Mouse (Mus musculus): ENCODE results near the gene Zbtb8a.
"Not testable (repeated sequence)": the region's sequence is repeated elsewhere in the genome, so short reads cannot be mapped to it uniquely, and the experiment has no call there.

The Zbtb8a gene

DNA sequence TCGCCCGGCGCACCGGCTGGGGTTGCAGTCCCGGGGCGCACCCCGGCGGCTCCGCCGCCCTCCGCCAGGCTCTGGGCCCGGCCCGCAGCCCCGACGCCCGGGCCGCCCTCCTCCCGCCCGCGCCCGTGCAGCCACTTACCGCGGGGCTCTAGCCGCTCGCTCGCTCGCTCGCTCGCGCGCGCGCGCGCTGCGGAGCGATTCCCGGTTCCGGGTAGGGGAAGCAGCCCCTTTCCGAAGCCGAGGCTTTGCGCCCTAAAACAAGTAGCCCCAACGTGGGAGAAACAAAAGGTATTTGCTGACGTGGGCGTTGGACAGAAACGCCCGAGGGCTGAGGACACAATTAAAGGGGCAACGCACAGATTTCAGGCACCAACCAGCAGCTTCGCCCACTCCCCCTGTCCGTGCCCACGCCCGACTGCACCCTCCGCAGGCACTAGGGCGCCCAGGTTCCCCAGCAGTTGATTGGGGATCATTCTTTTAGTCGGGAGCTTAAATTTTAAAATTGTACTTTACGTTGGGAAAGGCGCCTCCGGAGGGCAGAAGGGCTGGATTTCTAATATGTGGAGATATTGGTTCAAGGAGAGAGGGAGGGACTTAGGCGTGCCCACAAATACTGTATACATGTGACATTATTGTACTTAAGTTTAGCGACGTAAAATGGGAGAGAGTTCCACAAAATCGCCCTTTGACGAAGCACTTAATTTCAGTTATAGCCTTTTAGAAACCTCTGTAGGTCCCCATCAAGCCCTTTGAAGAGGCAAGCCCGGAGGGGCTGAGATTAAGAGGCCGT, at the start of gene Zbtb8a:
Gene Zbtb8a (minus strand): TSS at position 516 of the 790 bp plus-strand sequence.
- DNase-seq: peak; percentile 60

DNA sequence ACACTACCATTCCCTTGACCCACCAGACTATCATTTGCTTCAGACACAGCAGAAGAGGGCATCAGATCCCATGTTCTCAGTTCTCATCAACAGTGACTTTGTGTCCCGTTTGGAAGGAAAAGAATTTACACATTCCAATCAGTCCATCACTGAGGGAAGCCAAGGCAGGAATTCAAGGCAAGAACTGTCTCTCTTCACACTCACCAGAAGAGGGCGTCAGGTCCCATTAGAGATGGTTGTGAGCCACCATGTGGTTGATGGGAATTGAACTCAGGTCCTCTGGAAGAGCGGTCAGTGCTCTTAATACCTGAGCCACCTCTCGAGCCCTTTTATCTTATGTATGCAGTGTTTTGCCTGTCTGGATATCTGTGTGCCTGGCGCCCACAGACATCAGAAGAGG, 40.4 kb upstream of the Zbtb8a start:
- no peak for DNase-seq

DNA sequence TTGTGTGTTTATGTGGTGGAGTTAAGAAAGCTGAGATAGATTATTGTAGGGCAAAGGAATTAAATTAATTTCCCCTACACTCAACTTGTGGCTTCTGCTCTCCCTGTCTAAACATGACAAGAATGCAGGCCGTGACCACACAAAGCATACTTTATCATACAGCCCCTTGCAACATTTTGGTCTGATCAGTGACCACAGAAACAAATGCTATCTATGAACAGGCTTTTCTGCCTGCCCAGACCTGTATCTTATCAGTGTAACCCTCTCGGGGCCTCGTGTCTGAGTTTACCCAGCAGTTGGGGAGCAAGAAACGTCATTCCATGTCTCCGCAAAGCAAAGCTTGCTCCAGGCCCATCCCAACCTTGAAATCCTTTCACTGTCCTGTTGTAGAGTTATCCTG, 38.6 kb upstream of the Zbtb8a start:
- no peak for DNase-seq

DNA sequence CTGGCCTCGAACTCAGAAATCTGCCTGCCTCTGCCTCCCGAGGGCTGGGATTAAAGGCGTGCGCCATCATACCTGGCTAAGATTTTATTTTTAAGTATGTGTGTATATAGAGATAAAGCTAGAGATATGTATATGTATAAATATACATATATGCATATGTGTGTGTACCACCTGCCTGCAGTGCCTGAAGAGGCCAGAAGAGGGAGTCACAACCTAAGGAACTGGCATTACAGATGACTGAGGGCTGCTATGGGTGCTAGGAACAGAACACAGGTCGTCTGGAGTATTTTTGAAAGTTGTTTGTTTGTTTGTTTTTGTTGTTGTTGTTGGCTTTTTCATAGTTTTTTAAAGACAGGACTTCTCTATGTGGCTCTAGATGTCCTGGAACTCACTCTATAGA, 38.0 kb upstream of the Zbtb8a start:
- no peak for DNase-seq

DNA sequence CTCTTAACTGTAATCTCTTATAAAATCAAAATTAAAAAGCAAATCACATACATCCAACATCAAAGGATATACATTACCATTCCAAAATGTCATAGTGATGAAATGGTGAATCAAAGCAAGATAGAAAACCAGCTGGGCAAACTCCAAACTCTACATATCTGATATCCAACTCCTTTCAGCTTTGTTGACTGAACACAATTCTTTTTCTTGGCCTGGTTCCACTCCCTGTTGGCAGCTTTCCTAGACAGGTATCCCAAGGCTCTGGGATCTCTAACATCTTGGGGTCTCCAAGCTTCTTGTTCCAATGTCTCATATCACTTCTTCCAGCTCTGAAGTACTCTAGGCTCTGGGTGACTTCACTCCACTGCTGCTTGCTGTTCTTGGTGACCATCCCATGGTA, 33.1 kb upstream of the Zbtb8a start:
- no peak for DNase-seq

DNA sequence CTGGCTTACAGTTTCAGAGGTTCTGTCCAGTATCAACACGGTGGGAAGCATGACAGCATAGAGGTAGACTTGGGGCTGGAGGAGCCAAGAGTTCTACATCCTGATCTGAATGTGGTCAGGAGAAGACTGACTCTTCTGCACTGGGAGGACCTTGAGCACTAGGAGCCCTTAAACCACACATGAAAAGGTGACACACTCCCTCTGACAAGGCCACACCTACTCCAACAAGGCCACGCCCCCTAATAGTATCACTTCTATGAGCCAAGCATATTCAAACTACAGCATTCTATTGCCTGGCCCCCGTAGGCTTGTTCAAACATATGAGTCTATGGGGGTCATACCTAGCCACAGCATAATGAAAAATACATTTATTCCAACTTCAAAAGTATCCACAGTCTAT, 32.6 kb upstream of the Zbtb8a start:
- not testable (repeated sequence) for DNase-seq

DNA sequence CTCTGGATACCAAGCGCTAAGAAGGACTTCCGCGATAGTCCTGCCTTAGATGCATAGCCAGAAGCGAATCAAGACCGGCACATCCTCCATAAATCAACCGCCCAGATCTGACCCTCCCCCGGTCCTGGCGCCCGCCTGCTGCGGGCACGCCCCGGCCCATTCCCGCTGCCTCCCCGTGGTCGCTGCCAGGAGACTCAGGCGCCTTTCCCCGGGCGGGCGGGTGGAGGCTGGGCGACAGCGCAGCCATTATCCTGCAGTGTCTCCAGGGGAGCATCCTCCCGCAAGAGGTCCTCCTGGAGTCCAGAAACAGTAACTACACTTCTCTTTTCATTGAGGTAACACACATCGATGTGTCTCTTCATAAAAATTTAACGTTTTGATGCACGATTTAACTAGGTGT, 28.5 kb upstream of the Zbtb8a start:
- DNase-seq: peak; percentile 28

DNA sequence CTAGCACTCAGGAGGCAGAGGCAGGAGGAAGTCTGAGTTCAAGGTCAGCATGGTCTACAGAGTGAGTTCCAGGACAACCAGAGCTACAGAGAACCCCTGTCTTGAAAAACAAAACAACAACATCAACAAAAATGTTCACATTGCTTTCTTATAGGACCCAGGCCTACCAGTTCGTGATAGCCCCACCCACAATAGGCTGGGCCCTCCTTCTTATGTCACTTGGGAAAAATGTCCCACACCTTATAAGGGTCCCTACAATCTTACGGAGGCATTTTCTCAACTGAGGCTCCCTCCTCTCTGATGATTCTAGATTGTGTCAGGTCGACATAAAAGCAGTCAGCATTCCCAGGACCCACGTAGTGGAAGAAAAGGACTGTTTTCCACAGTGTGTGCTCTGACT, 21.9 kb upstream of the Zbtb8a start:
- DNase-seq: no peak

DNA sequence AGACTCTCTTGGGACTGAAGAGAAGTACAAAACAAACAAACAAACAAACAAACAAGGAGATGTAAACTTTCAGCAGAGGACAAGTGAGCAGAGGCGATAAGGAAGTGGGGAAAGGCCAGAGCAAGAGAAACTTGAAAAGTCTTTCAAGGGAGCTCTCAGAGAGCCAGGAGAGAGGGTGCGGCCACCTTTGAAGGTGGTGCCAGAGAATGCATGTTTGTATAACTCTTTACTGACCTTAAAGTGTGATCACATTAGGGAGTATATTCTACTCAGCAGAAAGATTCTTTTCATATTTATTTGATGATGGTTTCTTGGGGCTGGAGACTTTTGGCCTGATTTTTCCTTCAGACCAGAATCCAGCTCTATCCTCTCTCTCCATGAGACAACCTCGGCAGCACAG, 19.0 kb upstream of the Zbtb8a start:
- no peak for DNase-seq

DNA sequence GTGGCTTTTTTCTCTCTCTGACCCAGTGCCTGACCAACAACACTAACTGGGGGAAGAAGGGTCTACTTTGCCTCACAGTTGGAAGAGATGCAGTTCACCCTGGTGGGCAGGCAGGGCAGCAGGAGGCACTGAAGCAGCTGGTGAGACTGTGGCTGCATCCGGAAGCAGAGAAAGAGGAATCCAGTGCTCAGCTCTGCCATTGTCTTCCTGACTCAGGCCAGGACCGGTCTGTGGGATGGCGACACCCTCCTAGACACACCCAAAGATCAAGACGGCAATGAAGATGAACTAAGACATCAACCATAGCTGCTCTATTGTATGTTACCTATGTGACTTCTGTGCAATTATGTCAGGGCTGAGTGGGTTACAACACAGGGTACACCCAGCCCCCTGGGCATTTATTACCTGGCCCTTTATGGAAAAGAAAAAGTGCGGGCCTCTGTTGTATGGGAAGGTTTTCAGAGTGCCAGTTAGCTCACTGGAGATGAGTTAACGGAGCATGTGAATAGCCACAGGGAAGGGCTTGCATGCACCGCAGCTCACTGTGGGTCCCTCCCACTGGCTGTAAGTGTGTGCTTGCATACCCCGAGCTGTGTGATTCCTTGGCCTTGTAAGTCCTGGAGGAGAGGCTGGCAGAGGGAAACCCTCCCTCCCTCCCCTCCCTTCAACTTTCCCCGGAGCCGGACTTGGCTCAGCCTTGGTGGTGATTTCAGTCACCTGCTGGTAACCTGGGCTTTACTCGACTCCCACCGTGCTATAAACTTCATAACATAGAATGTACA, 16.4 kb upstream of the Zbtb8a start:
- no peak for DNase-seq

DNA sequence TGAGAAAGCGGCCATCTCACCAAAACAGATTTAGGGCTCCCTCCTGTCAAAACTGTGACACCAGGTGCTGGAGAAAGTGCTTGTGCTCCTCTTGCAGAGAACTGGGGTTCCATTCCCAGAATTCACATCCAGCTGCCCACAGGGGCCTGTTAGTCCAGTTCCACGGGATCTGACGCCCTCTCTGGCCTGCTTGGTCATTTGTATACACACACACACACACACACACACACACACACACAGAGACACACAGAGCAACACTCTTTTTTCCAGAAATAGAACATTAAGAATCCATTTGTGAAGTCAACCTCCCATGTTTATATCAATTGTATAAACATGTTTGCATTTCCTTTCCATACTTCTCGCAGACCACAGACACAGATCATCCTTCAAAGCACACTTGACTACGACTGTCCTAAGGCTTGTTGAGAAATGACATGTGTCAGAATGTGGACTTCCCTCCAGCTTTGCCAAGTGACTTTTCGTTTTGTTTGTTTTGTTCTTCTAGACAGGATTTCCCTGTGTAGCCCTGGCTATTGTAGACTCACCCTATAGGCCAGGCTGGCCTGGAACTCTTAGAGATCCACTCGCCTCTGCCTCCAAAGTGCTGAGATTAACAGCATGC, 13.1 kb upstream of the Zbtb8a start:
- DNase-seq: no peak

DNA sequence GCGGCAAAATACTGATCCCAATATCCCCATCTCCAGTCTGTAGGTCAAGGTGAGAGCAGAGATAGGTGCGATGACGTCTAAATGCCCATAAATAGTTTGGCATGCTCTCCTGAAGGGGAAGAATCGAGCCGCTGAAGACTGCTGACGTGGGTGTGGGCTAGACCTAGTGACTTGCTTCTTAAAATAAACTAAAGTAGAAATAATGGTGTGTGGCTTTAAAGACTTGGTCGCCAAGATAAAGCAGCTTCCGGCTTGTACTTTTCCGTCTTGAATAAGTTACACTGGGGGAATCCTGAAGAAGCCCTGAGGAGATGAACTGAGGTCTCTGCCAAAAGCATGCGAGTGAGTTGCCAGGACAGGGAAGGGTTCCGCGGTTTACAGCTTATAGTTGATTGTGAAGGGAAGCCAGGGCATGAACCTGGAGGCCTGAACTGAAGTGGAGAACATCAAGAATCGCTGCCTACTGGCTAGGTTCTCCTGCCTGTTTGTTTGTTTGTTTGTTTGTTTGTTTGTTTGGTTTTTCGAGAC, 12.4 kb upstream of the Zbtb8a start:
- no peak for DNase-seq

DNA sequence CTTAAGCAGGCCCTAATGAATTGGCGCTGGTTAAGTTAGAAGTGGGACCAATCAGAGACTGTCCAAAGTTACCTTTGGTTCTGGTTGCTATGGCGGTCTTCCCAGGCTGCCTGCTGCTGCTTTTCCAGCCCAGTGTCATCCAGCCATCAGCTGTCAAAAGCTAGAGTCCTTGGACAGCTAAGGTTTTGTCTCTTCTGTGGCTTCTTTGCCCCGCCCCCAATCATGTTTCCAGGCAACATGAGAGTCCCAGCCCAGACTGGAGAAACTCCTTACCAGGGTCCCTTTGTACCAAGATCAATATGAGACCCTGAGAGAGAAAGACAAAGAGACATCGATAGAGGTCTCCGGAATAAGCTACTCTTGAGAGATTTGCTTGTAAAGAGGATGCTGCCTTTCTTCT, 10.5 kb upstream of the Zbtb8a start:
- DNase-seq: no peak

DNA sequence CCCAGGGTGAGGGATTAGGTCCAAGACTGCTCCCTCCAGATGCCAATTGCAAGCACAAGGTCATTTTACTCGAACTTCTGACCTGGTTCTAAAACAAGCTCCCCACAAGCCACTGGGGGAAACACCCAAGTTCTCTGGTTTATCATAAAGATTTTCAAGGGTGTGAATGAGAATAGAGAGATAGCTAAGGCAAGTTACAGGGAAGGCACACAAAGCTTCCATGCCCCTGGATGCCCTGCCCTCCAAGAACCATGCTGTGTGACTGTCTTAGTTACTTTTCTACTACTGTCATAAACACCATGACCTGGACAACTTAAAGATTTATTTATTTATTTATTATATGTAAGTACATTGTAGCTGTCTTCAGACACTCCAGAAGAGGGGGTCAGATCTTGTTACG, 9.1 kb upstream of the Zbtb8a start:
- no peak for DNase-seq

DNA sequence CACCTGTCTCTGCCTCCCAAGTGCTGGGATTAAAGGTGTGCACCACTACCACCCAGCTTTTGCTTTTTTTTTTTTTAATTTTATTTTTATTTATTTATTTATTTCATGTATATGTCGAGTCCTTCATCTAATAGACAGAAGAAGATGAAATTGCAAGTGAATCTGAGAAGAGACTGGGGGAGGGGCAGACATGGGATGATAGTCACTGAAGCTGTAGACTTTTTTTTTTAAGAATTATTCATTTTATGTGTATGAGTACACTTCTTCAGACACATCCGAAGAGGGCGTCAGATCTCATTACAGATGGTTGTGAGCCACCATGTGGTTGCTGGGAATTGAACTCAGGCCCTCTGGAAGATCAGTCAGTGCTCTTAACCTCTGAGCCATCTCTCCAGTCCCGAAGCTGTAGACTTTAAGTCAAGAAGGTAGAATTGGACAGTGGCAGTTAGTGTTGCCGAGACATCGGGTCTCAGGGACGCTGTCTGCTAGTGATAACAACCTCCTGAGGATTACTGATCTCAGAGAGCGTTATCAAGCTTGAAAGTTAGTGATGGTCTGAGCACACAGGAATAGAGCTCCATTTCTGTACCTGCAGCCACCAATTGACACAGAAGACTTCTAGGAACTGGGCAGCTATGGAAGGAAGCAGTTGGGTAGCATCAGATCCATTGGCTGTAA, 8.5 kb upstream of the Zbtb8a start:
- DNase-seq: no peak

DNA sequence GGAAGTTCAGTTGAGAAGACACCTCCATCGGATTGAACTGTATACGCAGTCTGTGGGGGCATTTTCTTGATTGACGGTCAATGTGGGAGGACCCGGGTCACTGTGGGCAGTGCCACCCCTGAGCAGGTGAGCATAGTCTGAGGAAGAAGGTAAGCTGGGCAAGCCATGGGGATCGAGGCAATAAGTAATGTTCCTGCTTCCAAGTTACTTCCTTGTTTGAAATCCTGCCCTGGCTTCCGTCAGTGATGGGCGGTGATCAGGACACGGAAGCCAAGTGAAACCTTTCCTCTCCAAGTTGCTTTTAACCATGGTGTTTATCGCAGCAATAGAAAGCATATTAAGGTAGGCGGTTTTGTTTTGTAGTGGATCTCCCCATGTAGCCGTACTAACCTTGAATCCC, 7.8 kb upstream of the Zbtb8a start:
- DNase-seq: no peak

DNA sequence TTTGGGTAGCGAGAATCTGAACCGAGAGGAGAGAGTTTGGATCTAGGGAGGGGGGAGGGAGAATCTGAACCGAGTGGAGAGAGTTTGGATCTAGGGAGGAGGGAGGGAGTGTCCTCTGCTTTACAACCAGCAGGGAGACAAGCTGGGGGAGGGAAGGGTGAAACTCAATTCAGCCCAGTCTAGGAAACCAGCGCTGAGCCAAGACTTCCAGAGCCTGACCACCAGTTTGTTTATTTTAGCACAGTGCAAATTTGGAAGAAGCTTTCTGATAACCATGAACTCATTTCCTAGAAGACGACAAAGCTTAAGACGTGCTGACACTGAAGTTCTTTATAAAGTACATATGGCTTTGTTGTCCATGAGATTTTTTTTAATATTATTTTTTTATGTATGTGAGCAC, 6.5 kb upstream of the Zbtb8a start:
- no peak for DNase-seq

DNA sequence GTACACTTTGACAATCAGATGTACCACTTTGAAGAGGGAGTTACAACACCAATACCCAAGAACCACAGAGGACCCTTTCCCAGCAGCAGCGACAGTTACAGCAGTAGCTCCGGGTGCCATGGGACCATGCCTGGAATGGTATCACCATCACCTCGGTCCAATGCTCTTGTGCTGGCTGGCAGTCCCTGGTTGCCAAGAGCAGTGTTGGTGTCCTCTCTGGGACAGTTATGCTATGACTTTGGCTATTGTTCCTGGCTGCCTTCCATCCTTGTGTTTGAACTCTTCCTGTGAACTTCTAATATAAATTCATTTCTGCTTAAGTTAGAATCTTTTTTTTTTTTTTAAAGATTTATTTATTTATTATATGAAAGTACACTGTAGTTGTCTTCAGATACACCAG, 5.7 kb upstream of the Zbtb8a start:
- DNase-seq: no peak

DNA sequence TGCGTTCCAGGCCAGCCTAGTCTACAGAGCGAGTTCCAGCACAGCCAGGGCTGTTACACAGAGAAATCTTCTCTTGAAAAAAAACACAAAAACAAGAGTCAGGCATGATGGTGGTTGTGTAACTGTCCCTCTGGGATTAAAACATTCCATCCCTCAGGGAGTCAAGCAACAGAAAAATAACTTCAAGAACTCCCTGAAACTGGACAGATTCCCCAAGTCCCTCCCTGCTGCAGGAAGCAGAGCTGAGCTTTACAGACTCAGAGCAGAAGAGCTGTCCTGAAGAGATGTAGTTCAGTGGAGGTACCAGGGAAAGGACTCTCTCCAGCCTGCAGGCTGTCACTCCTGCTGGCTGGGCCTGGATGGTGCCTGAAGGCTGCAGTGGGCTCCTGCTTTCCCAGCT, 4.6 kb upstream of the Zbtb8a start:
- no peak for DNase-seq

DNA sequence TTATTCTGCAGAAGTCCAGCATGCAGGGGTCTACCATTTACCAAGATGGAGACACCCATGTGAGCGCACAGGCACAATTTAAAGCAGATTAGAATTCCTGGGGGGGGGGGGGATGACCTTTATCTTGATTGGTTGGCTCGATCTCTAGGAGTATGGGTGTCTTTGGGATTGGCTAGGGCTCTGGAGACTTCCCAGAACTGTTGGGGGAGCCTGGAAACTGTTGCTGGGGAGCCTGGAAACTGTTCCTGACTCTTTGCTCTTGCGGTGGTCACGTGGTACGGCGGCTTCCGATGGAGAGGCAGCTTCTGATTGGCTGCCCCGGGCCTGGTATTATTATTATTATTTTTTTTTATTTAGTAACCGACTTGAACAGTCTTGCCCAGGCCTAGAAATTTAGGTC, 4.1 kb upstream of the Zbtb8a start:
- no peak for DNase-seq

DNA sequence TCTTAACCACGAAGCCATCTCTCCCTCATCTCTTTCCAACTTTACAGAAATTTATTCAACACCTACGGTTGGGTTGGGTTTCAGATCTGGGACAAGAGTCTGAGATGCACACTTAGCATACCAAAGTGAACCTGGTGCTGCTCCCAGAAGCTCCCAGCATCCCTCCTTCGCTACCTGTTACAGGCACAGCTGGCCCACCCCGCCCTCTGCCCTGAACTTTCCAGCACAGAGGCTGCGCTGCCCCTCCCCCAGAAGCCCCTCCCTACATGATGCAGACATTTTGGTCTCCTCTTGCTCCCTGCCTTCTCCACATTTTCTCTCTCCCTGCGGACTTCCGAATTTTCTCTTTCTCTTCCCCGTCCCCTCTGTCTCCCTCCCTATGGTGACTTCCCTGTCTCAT, 3.2 kb upstream of the Zbtb8a start:
- no peak for DNase-seq

DNA sequence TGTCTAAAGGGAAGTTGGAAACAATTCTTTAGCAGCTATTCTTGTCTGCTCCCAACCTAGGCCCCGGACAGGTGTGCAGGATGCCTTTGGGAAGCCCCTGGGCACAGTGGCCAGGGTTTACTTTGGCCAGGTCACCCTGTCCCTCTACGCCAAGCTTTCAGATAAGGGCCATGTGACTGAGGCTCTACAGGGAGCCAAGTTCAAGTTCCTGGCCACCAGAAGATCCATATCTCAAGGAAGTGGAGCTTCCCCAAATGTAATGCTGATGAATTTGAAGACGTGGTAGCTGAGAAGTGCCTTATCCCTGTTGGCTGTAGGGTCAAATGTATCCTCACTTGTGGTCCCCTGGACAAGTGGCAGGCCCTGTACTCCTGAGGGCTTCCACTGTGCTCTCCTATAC, 1.9 kb upstream of the Zbtb8a start:
- DNase-seq: no peak

DNA sequence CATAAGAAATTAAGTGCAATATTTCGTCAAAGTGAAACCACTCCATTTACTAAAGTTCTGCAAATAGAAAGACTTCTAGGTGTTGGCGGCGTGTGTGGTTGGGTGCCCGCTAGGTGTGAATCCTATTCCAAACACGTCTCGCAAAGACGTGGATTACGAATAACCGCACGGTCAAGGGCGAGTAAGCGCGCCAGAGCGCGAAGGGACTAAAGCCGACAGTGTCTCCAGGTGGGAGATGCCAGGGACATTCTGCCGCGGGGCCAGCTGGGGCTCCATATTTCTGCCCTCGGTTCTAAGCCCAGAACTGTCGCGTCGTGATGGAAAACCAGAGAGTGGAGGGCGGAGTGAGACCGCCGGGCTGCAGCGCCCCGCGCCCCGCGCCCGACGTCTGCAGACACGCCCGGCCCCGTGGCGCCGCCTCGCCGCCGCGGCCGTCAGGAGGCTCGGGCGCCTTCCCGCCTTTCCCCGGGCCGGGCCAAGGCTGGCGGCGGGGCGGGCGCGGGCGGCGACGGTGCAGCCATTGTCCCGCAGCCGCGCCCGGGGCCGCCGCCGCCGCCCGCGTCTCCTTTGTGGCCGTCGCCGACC, 863 bp downstream of the Zbtb8a start:
- DNase-seq: peak; percentile 55
